Mouse (Mus musculus) intestine, embryonic 16.5 days (tissue): ENCODE results near the gene Uba5. TPM values are rescaled to one million over a fixed set of nuclear protein-coding genes. Genes with fewer than 3 reads are reported as not detected.

Experiments
- ATAC-seq: fragments of 200-750 bp; cut with Nextera tagmentation; 2 replicates; pipeline ENCODE4 v1.8.0; 2017; ENCODE audit warnings: moderate TSS enrichment, moderate library complexity
- H3K27ac ChIP-seq: fragments of 300-500 bp; sonication (generic); 2 replicates; pipeline ENCODE4 v1.5.1; 2014; ENCODE audit warnings: mild to moderate bottlenecking, low read length
- H3K27me3 ChIP-seq: fragments of 300-500 bp; sonication (generic); replicated peaks from 2 replicates; pipeline ENCODE4 v1.6.1; 2014; ENCODE audit warnings: low read length, control low read depth, mixed read lengths; ENCODE audit not compliant: control insufficient read depth, insufficient read depth
- H3K36me3 ChIP-seq: fragments of 300-500 bp; sonication (generic); 2 replicates; pipeline ENCODE4 v1.6.1; 2014; ENCODE audit warnings: low read length, control low read depth; ENCODE audit not compliant: control insufficient read depth, insufficient read depth
- H3K4me1 ChIP-seq: fragments of 300-500 bp; sonication (generic); 2 replicates; pipeline ENCODE4 v1.6.1; 2014; ENCODE audit warnings: low read length, control low read depth, mixed read lengths; ENCODE audit not compliant: control insufficient read depth, insufficient read depth
- H3K4me2 ChIP-seq: fragments of 300-500 bp; sonication (generic); 2 replicates; pipeline ENCODE4 v1.6.1; 2014; ENCODE audit warnings: low read depth, low read length, control low read depth
- H3K4me3 ChIP-seq: fragments of 300-500 bp; sonication (generic); 2 replicates; pipeline ENCODE4 v1.5.1; 2014; ENCODE audit warnings: mild to moderate bottlenecking, low read length
- H3K9ac ChIP-seq: fragments of 300-500 bp; sonication (generic); 2 replicates; pipeline ENCODE4 v1.6.1; 2014; ENCODE audit warnings: low read depth, low read length
- H3K9me3 ChIP-seq: fragments of 300-500 bp; sonication (generic); 2 replicates; pipeline ENCODE4 v1.6.1; 2016; ENCODE audit warnings: low read length, control low read depth; ENCODE audit not compliant: control insufficient read depth
- whole genome bisulfite sequencing: fragments of 180-500 bp; shearing (Covaris S2); extraction: QIAGEN DNeasy Blood & Tissue Kit; methylation state at CpG from one replicate; pipeline ENCODE4 v1.1.7; 2014; 5-methylcytosine and 5-hydroxymethylcytosine counted together
- polyA plus RNA-seq: library from polyadenylated mRNA; unstranded; fragments of >200 nt; fragmentation: Nextera tagmentation; extraction: Ambion mirVana; gene quantifications from 2 replicates; pipeline ENCODE4 v1.2.1, GENCODE M21; 2015

Uba5 gene
- polyA plus RNA-seq, 1 experiment from 2014 or later: 40.6 TPM

GRCm38 (mm10) chr9:104070863-104071604 is 8.1 kb upstream of the Uba5 start:
- Histone ChIP-seq H3K4me3 (no peak overlapping the region), H3K36me3 (no peaks in the 10 kb centered on the region), H3K4me1 (no peaks in the 10 kb centered on the region), H3K9me3 (no peaks in the 10 kb centered on the region), H3K27ac (peak overlapping the region; percentile 69), H3K9ac (no peak overlapping the region), H3K27me3 (no peaks in the 10 kb centered on the region), H3K4me2 (no peak overlapping the region)
- ATAC-seq: peak; percentile 95
- 68% methylated on average over 8 of the region's 8 CpGs for WGBS

- Histone ChIP-seq H3K27me3 (no peaks in the 10 kb centered on the region), H3K27ac (no peak overlapping the region), H3K9ac (no peak overlapping the region), H3K4me2 (no peak overlapping the region), H3K4me1 (no peaks in the 10 kb centered on the region), H3K9me3 (no peaks in the 10 kb centered on the region), H3K36me3 (no peaks in the 10 kb centered on the region), H3K4me3 (no peak overlapping the region)
- WGBS: 72% methylated on average over 4 of the region's 4 CpGs
- no peak for ATAC-seq
These were observed 7.3 kb upstream of the Uba5 start for GRCm38 (mm10) chr9:104070241-104070640.

GRCm38 (mm10) chr9:104064571-104064970 is 1.6 kb upstream of the Uba5 start:
- H3K9me3 ChIP-seq: no peaks in the 10 kb centered on the region
- no peak for ATAC-seq

GRCm38 (mm10) chr9:104063244-104063961 is 469 bp upstream of the Uba5 start, which contains the start of gene Acad11:
TSS of gene Acad11 (plus strand) at chr9:104063377.
- H3K36me3 ChIP-seq: peaks cover 6% of the 10 kb centered on the region
- H3K9me3 ChIP-seq: no peaks in the 10 kb centered on the region
- H3K27me3 ChIP-seq: no peaks in the 10 kb centered on the region
- peak; percentile 96 for ATAC-seq
- under 1% methylated on average over 30 of the region's 30 CpGs for WGBS
- peaks cover 12% of the 10 kb centered on the region for H3K4me1 ChIP-seq
- peak within 1 kb of the TSS; percentile 100 for H3K4me3 ChIP-seq
- peak within 1 kb of the TSS; percentile 81 for H3K9ac ChIP-seq
- peak within 1 kb of the TSS; percentile 77 for H3K4me2 ChIP-seq
- H3K27ac ChIP-seq: peak within 1 kb of the TSS; percentile 48

More at GRCm38 (mm10) chr9:104064571-104064970, 1.6 kb upstream of the Uba5 start:
- Histone ChIP-seq H3K27me3 (no peaks in the 10 kb centered on the region), H3K4me1 (peaks cover 12% of the 10 kb centered on the region), H3K4me3 (no peak overlapping the region), H3K9ac (no peak overlapping the region), H3K27ac (no peak overlapping the region), H3K36me3 (peaks cover 4% of the 10 kb centered on the region), H3K4me2 (no peak overlapping the region)
- 21% methylated on average over 1 of the region's 1 CpGs for WGBS

GRCm38 (mm10) chr9:104051028-104051427 is 11.9 kb downstream of the Uba5 start:
- Histone ChIP-seq H3K9me3 (no peaks in the 10 kb centered on the region), H3K9ac (no peak overlapping the region), H3K4me2 (no peak overlapping the region), H3K4me1 (no peaks in the 10 kb centered on the region), H3K4me3 (no peak overlapping the region), H3K27me3 (no peaks in the 10 kb centered on the region), H3K27ac (no peak overlapping the region), H3K36me3 (peaks cover 6% of the 10 kb centered on the region)
- no peak for ATAC-seq
- WGBS: 88% methylated on average over 6 of the region's 6 CpGs

- Histone ChIP-seq H3K27me3 (no peaks in the 10 kb centered on the region), H3K4me1 (no peaks in the 10 kb centered on the region), H3K4me2 (no peak overlapping the region), H3K4me3 (no peak overlapping the region), H3K27ac (no peak overlapping the region), H3K9ac (no peak overlapping the region), H3K36me3 (0 out of 2 replicates have a peak, but pooled peaks cover 4% of the 10 kb centered on the region), H3K9me3 (no peaks in the 10 kb centered on the region)
- 87% methylated on average over 4 of the region's 4 CpGs for WGBS
- no peak for ATAC-seq
These were observed 19.3 kb downstream of the Uba5 start for GRCm38 (mm10) chr9:104043676-104044075.

- H3K4me3 ChIP-seq: no peak within 1 kb of the TSS
- 0 out of 2 replicates have a peak, but pooled peaks cover 4% of the 10 kb centered on the region for H3K36me3 ChIP-seq
- no peaks in the 10 kb centered on the region for H3K9me3 ChIP-seq
- no peak within 1 kb of the TSS for H3K9ac ChIP-seq
- no peak within 1 kb of the TSS for H3K27ac ChIP-seq
- no peaks in the 10 kb centered on the region for H3K4me1 ChIP-seq
- ATAC-seq: no peak
- H3K27me3 ChIP-seq: no peaks in the 10 kb centered on the region
- WGBS: 58% methylated on average over 2 of the region's 2 CpGs
- H3K4me2 ChIP-seq: no peak within 1 kb of the TSS
These were observed 22.6 kb downstream of the Uba5 start, which contains the start of gene Gm28305 for GRCm38 (mm10) chr9:104040362-104040761. TSS of gene Gm28305 (plus strand) at chr9:104040662.

- Histone ChIP-seq H3K4me1 (no peaks in the 10 kb centered on the region), H3K4me3 (no peak overlapping the region), H3K9ac (no peak overlapping the region), H3K4me2 (no peak overlapping the region), H3K27ac (no peak overlapping the region), H3K27me3 (no peaks in the 10 kb centered on the region), H3K9me3 (no peaks in the 10 kb centered on the region), H3K36me3 (0 out of 2 replicates have a peak, but pooled peaks cover 4% of the 10 kb centered on the region)
- no peak for ATAC-seq
- 81% methylated on average over 4 of the region's 4 CpGs for WGBS
These were observed 23.2 kb downstream of the Uba5 start for GRCm38 (mm10) chr9:104039742-104040141.

GRCm38 (mm10) chr9:104039031-104039695 is 23.8 kb downstream of the Uba5 start:
- Histone ChIP-seq H3K9ac (no peak overlapping the region), H3K27me3 (no peaks in the 10 kb centered on the region), H3K9me3 (no peaks in the 10 kb centered on the region), H3K27ac (no peak overlapping the region), H3K36me3 (0 out of 2 replicates have a peak, but pooled peaks cover 4% of the 10 kb centered on the region), H3K4me3 (no peak overlapping the region), H3K4me1 (no peaks in the 10 kb centered on the region), H3K4me2 (no peak overlapping the region)
- no peak for ATAC-seq
- 88% methylated on average over 21 of the region's 21 CpGs for WGBS
